Mouse (Mus musculus): ENCODE data around the gene Chac2. TPM values are rescaled to one million over a fixed set of nuclear protein-coding genes. Genes with fewer than 3 reads are reported as not detected.
"Not testable (repeated sequence)": the region's sequence is repeated elsewhere in the genome, so short reads cannot be mapped to it uniquely, and the experiment has no call there.

Chac2 gene
- total RNA-seq (2021): 10 to 100 TPM; 17.9 to 21.6 TPM
- long read RNA-seq, experiment 1, transcript Chac2-202 (3 exons, 1,315 nt): major isoform, 36 of 48 reads
- long read RNA-seq, experiment 1, transcript Chac2-201 (2 exons, 1,018 nt): minor isoform, 11 of 48 reads
- long read RNA-seq, experiment 1, partial matches to known transcripts: 1 of 48 reads
- long read RNA-seq, experiment 1, other reads (novel, unspliced or antisense): 0 of 48 reads
- long read RNA-seq, experiment 2, transcript Chac2-202 (3 exons, 1,315 nt): major isoform, 21 of 25 reads
- long read RNA-seq, experiment 2, partial matches to known transcripts: 0 of 25 reads
- long read RNA-seq, experiment 2, other reads (novel, unspliced or antisense): 0 of 25 reads

- intact Hi-C loops (cut with DNase I): no loop called here
- peak; percentile 87 to 90 for DNase-seq
These were observed at the start of gene Chac2 for GRCm38 (mm10) chr11:30985877-30986624. Gene Chac2, minus strand, starts transcription at chr11:30986350.

GRCm38 (mm10) chr11:31034958-31035357 is 48.8 kb upstream of the Chac2 start:
- DNase-seq: no peak
- intact Hi-C loops (cut with DNase I): no loop called here

- intact Hi-C loops (cut with DNase I); DNase-seq: not testable (repeated sequence)
These were observed 31.3 kb upstream of the Chac2 start for GRCm38 (mm10) chr11:31017466-31017865.

GRCm38 (mm10) chr11:31009668-31010067 is 23.5 kb upstream of the Chac2 start:
- intact Hi-C loops (cut with DNase I): not testable (repeated sequence)

GRCm38 (mm10) chr11:31001169-31001908 is 15.2 kb upstream of the Chac2 start:
- no peak for DNase-seq
- intact Hi-C loops (cut with DNase I): no loop called here

More at GRCm38 (mm10) chr11:31009668-31010067, 23.5 kb upstream of the Chac2 start:
- DNase-seq: not testable (repeated sequence)

- intact Hi-C loops (cut with DNase I): no loop called here
- DNase-seq: no peak
These were observed 13.9 kb upstream of the Chac2 start for GRCm38 (mm10) chr11:31000028-31000427.

GRCm38 (mm10) chr11:30998704-30999103 is 12.6 kb upstream of the Chac2 start:
- intact Hi-C loops (cut with DNase I): no loop called here
- no peak for DNase-seq

- intact Hi-C loops (cut with DNase I): no loop called here
- DNase-seq: no peak
These were observed 12.0 kb upstream of the Chac2 start for GRCm38 (mm10) chr11:30998199-30998598.

- intact Hi-C loops (cut with DNase I): no loop called here
- DNase-seq: no peak
These were observed 10.5 kb upstream of the Chac2 start for GRCm38 (mm10) chr11:30996670-30997069.

- no peak for DNase-seq
- intact Hi-C loops (cut with DNase I): no loop called here
These were observed 471 bp upstream of the Chac2 start for GRCm38 (mm10) chr11:30986625-30987017.

GRCm38 (mm10) chr11:30985237-30985636 is 913 bp downstream of the Chac2 start:
- intact Hi-C loops (cut with DNase I): no loop called here

GRCm38 (mm10) chr11:30954279-30954725 is 31.8 kb downstream of the Chac2 start, which contains the start of gene Erlec1:
Gene Erlec1, minus strand, starts transcription at chr11:30954335.
- intact Hi-C loops (cut with DNase I): no loop called here
- DNase-seq: peak; percentile 84 to 88

More at GRCm38 (mm10) chr11:30985237-30985636, 913 bp downstream of the Chac2 start:
- DNase-seq: no peak

GRCm38 (mm10) chr11:30953469-30954154 is 32.5 kb downstream of the Chac2 start:
- peak; percentile 52 to 53 for DNase-seq
- intact Hi-C loops (cut with DNase I): no loop called here

GRCm38 (mm10) chr11:30952829-30953228 is 33.3 kb downstream of the Chac2 start:
- no peak for DNase-seq
- intact Hi-C loops (cut with DNase I): no loop called here

- no peak for DNase-seq
- intact Hi-C loops (cut with DNase I): no loop called here
These were observed 42.6 kb downstream of the Chac2 start for GRCm38 (mm10) chr11:30943522-30943921.

GRCm38 (mm10) chr11:30928498-30928897 is 57.7 kb downstream of the Chac2 start:
- intact Hi-C loops (cut with DNase I): no loop called here

GRCm38 (mm10) chr11:30928079-30928478 is 58.1 kb downstream of the Chac2 start:
- DNase-seq: no peak
- intact Hi-C loops (cut with DNase I): no loop called here

More at GRCm38 (mm10) chr11:30928498-30928897, 57.7 kb downstream of the Chac2 start:
- DNase-seq: no peak
